Mouse (Mus musculus) liver, embryonic 15.5 days (tissue): ENCODE results near the gene Galntl6. TPM values are rescaled to one million over a fixed set of nuclear protein-coding genes. Genes with fewer than 3 reads are reported as not detected.

Experiments used
- ATAC-seq: fragments of 200-750 bp; cut with Nextera tagmentation; 2 replicates; pipeline ENCODE4 v1.8.0; 2017; ENCODE audit warnings: moderate number of reproducible peaks, mild to moderate bottlenecking, moderate library complexity; ENCODE audit not compliant: insufficient read depth
- H3K27ac ChIP-seq: fragments of 300-500 bp; sonication (generic); replicated peaks from 2 replicates; pipeline ENCODE4 v1.5.1; 2015; ENCODE audit warnings: mild to moderate bottlenecking, inconsistent platforms
- H3K27me3 ChIP-seq: fragments of 300-500 bp; sonication (generic); 2 replicates; pipeline ENCODE4 v1.6.1; 2015; ENCODE audit warnings: mild to moderate bottlenecking, inconsistent platforms
- H3K36me3 ChIP-seq: fragments of 300-500 bp; sonication (generic); replicated peaks from 2 replicates; pipeline ENCODE4 v1.6.1; 2015; ENCODE audit warnings: moderate library complexity, mild to moderate bottlenecking, inconsistent platforms
- H3K4me1 ChIP-seq: fragments of 300-500 bp; sonication (generic); replicated peaks from 2 replicates; pipeline ENCODE4 v1.6.1; 2015; ENCODE audit warnings: inconsistent platforms
- H3K4me2 ChIP-seq: fragments of 300-500 bp; sonication (generic); 2 replicates; pipeline ENCODE4 v1.6.1; 2015; ENCODE audit warnings: moderate library complexity, mild to moderate bottlenecking, inconsistent platforms
- H3K4me3 ChIP-seq: fragments of 300-500 bp; sonication (generic); replicated peaks from 2 replicates; pipeline ENCODE4 v1.5.1; 2015; ENCODE audit warnings: mild to moderate bottlenecking, inconsistent platforms
- H3K9ac ChIP-seq: fragments of 300-500 bp; sonication (generic); 2 replicates; pipeline ENCODE4 v1.6.1; 2015; ENCODE audit warnings: moderate library complexity, mild to moderate bottlenecking, inconsistent platforms
- H3K9me3 ChIP-seq: fragments of 300-500 bp; sonication (generic); replicated peaks from 2 replicates; pipeline ENCODE4 v1.6.1; 2016; ENCODE audit warnings: inconsistent platforms
- WGBS: fragments of 180-500 bp; shearing (Covaris S2); methylation state at CpG from one replicate; pipeline ENCODE4 v1.1.7; 2015; ENCODE audit warnings: mixed read lengths; ENCODE audit not compliant: insufficient replicate concordance; 5-methylcytosine and 5-hydroxymethylcytosine counted together
- polyA plus RNA-seq: library from polyadenylated mRNA; unstranded; fragments of >200 nt; fragmentation: Nextera tagmentation; extraction: Ambion mirVana; gene quantifications from 2 replicates; pipeline ENCODE4 v1.2.1, GENCODE M21; 2015

Gene Galntl6
- polyA plus RNA-seq, 1 experiment from 2014 or later = not detected

DNA sequence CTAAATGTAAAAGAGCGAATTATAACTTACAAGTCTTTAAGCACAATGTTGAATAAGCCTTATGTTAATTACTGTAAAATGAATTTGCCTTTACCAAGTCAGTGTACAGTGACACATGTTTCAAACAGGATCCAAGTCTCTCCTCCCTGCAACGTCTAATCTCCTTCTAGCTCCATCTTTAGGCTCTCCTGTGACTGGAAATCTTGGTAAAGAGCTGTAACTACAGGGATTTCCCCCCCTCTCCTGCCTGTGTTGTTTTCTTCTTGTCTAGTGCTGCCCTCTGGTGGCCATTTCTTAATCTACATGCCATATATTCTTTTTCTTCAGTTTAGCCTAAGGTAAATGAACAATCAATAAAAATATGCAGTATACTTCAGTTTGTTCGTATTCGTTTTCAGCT lies 1112.1 kb downstream of the Galntl6 start:
- H3K9me3 ChIP-seq = no peaks in the 10 kb centered on the region
- H3K27ac ChIP-seq = no peak overlapping the region
- ATAC-seq = no peak
- peak overlapping the region; percentile 34 for H3K4me3 ChIP-seq
- WGBS = 14% methylated on average over 4 of the region's 4 CpGs
- H3K36me3 ChIP-seq = no peaks in the 10 kb centered on the region
- no peak overlapping the region for H3K9ac ChIP-seq
- peak overlapping the region; percentile 58 for H3K4me2 ChIP-seq
- H3K4me1 ChIP-seq = peaks cover 9% of the 10 kb centered on the region
- H3K27me3 ChIP-seq = no peaks in the 10 kb centered on the region

DNA sequence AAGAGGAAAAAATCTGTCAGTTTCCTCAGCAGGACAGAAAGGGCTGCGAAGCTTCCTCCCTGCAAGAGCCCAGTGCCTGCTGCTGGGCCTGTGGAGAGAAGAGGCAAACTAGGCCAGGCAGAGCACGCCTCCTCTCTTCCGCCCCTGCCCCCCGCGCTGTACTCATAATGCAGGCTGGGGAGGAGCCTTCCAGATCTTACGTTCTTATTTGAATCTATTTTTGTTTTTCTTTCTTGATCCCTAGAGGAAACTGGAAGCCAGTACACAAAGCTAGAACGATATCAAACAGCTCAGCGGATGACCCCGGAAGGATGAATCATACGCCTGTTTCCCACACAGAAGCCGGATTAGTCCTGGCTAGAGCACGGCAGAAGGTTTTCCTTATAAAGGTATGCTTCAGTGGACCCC lies 1112.6 kb downstream of the Galntl6 start:
- Histone ChIP-seq H3K9me3 (no peaks in the 10 kb centered on the region), H3K27me3 (no peaks in the 10 kb centered on the region), H3K4me2 (peak overlapping the region; percentile 58), H3K27ac (0 out of 2 replicates have a peak overlapping the region, but pooled peaks have one; percentile 41), H3K9ac (peak overlapping the region; percentile 13; the same call in 1 of the 2 replicates), H3K36me3 (no peaks in the 10 kb centered on the region), H3K4me1 (peaks cover 9% of the 10 kb centered on the region), H3K4me3 (peak overlapping the region; percentile 34)
- WGBS = 5% methylated on average over 12 of the region's 12 CpGs
- peak; percentile 44; the same call in 1 of the 2 replicates for ATAC-seq

DNA sequence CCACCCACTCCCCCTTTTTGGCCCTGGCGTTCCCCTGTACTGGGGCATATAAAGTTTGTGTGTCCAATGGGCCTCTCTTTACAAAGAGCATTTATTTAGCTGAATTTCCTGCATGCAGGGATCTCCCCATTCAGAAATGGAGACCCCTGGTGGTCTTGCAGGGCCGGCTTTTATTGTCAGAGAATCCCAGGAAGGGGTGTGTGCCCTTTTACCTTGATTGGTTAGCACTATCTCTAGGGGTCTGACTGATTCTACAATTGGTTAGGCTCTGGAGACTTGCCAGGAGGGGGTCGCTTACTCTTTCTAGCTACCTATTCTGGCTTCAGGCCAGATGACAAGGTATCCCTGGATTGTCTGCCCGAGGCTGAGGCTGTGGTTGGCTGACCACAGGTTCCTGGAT lies 1119.0 kb downstream of the Galntl6 start:
- WGBS = 37% methylated on average over 4 of the region's 4 CpGs
- H3K9ac ChIP-seq = no peak overlapping the region

DNA sequence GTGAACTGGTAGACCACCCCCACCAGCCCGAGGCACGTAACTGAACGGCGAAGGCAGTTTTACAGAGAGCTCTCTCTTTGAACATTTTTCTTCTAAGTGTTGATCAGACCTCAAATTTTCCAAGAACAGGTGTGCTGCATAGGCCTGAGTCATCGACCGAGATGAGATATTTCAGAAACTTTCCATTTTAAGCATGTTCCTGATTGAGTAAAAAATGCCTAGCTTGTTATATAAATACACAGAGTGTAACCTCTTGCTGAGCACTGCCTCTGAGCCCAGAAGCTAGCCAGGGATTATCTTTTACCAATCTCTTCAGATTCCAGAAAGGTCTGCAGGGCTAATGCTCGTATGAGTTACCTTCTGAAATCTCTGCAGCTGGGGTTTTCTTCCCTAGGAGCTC lies 1120.2 kb downstream of the Galntl6 start:
- Histone ChIP-seq H3K9ac (no peak overlapping the region), H3K27me3 (no peaks in the 10 kb centered on the region), H3K4me1 (no peaks in the 10 kb centered on the region), H3K27ac (no peak overlapping the region), H3K9me3 (no peaks in the 10 kb centered on the region), H3K4me3 (no peak overlapping the region), H3K36me3 (no peaks in the 10 kb centered on the region), H3K4me2 (no peak overlapping the region)
- 65% methylated on average over 7 of the region's 7 CpGs for WGBS
- no peak for ATAC-seq

More for the DNA sequence above, 1119.0 kb downstream of the Galntl6 start:
- Histone ChIP-seq H3K4me2 (no peak overlapping the region), H3K36me3 (no peaks in the 10 kb centered on the region), H3K27me3 (no peaks in the 10 kb centered on the region), H3K9me3 (no peaks in the 10 kb centered on the region), H3K4me1 (no peaks in the 10 kb centered on the region), H3K27ac (no peak overlapping the region), H3K4me3 (no peak overlapping the region)
- no peak for ATAC-seq

DNA sequence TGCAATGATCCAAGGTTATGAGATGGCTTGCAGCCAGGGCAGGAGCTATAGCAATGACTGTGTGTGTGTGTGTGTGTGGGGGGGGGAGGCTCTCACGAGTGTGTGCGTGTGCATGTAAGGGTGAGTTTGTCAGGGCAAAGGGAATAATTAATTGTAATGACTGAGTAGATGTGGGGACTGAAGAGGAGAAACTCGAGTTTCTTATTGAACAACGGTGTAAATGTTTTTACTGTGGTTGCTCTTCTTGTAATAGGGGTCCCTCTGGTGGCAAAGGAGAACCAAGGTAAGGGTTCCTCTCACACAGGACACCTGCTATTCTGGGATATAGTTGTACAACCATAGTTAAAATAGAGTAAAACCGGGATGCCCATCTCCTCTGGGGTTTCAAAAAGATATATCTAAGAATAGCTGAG lies 1121.1 kb downstream of the Galntl6 start:
- Histone ChIP-seq H3K9ac (no peak overlapping the region), H3K4me3 (no peak overlapping the region), H3K4me2 (no peak overlapping the region), H3K4me1 (no peaks in the 10 kb centered on the region), H3K9me3 (no peaks in the 10 kb centered on the region), H3K27me3 (no peaks in the 10 kb centered on the region), H3K36me3 (no peaks in the 10 kb centered on the region), H3K27ac (no peak overlapping the region)
- 17% methylated on average over 5 of the region's 5 CpGs for WGBS
- no peak for ATAC-seq

DNA sequence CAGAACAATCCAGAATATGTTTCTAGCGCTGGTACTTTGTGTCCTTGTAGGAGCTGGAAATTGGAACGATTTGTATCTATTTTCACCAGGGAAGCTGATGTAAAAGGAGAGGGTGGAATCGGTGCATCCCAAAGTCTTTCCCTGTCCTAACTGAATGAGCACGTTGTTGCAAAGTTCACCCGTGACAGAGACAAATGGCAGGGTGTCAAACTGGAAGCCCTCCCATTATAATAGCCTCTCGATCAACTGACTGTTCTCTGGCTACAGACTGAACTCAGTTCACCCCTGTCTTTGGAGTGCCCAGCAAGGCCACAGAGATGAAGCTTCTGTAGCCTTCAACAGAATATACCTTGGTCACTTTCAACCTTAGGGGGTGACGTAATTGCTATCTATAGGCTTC lies 1132.9 kb downstream of the Galntl6 start:
- H3K27ac ChIP-seq = no peak overlapping the region
- H3K4me1 ChIP-seq = no peaks in the 10 kb centered on the region
- H3K9ac ChIP-seq = no peak overlapping the region
- H3K4me2 ChIP-seq = no peak overlapping the region
- no peak overlapping the region for H3K4me3 ChIP-seq
- ATAC-seq = no peak
- no peaks in the 10 kb centered on the region for H3K36me3 ChIP-seq
- 51% methylated on average over 7 of the region's 7 CpGs for WGBS
- H3K9me3 ChIP-seq = no peaks in the 10 kb centered on the region
- no peaks in the 10 kb centered on the region for H3K27me3 ChIP-seq

DNA sequence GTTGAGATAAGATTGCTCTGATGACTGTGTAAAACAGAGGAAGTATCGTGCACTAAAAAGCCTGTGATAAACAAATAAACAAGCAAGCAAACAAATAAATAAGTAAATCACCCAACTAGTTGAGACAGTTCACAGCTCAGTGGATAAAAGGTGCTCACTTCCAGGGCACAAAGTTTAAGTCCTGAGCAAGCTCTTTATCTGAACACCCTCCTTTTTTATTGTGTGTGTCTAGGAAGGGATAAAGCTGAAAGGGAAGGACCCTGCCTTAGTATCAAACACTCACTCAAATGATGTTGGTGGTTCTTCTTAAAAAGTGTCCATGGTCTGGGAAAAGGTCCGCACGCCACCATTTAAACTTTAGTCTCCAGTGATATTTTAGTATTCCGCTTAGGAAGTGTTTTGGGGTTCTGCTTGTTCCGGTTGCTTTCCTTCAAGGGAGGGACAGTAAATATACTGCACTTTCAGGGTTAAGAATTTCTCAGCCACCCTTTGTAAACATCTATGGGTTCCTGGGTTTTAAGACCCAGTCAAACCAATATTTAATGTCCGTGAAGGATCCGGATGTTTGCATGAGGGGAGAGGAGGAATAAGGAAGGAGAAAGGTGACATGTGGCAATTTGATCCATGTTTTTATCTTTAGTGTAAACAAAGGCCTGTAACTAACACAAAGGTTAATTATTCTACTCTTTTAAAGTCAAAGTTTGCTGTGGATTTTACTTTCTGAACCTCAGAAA lies 1134.3 kb downstream of the Galntl6 start:
- H3K27ac ChIP-seq = no peak overlapping the region
- 53% methylated on average over 7 of the region's 7 CpGs for WGBS
- no peak overlapping the region for H3K4me2 ChIP-seq
- no peaks in the 10 kb centered on the region for H3K4me1 ChIP-seq
- no peaks in the 10 kb centered on the region for H3K36me3 ChIP-seq
- H3K9me3 ChIP-seq = no peaks in the 10 kb centered on the region
- no peak overlapping the region for H3K4me3 ChIP-seq
- H3K9ac ChIP-seq = no peak overlapping the region
- ATAC-seq = no peak
- H3K27me3 ChIP-seq = no peaks in the 10 kb centered on the region

DNA sequence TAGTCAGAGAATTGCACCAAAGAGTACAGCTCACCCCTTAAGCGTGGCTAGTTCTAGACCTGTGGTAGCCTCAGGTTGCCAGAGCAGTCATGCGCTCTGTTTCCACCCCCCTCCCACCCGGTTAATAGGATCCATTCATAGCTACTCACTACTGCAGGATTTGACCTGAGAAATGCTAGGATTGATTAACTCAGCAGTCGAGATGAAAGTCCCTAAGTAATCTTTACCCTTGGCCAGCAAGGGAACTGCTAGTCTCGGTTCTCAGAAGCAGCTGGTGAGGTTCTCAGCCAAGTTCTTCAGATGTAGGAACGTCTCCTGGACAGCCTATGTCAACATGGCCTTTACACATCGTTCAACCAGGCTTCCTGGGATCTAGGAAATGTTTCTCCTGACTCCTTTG lies 1135.7 kb downstream of the Galntl6 start:
- H3K9me3 ChIP-seq = no peaks in the 10 kb centered on the region
- 47% methylated on average over 7 of the region's 7 CpGs for WGBS
- H3K4me3 ChIP-seq = no peak overlapping the region
- no peak overlapping the region for H3K9ac ChIP-seq
- no peaks in the 10 kb centered on the region for H3K4me1 ChIP-seq
- H3K27ac ChIP-seq = no peak overlapping the region
- no peak for ATAC-seq
- H3K4me2 ChIP-seq = no peak overlapping the region
- no peaks in the 10 kb centered on the region for H3K36me3 ChIP-seq
- H3K27me3 ChIP-seq = no peaks in the 10 kb centered on the region

DNA sequence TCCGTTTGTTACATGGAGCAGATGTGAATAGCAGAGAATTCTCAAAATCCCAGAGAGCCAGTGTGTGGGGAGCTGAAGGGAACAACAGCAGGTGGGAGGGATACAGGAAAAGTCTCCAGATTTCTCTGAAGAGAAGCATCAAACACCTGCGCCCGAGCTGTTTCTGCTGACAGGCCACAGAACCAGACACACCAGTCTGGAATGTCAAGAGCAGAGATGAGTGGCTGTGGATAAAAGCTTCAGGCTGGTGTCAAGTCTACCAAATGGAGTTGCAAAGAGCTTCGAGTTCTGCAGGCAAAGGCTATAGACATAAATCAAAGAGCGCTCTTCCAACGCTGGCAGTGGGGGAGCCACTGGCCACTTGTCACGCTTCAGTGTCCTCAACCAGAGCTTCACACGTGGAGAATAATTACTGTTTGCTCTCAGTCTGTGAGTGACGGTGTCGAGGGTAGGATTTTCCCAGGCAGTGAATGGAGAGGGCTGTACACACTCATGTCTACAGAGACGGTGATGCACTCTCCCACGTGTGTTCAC lies 1139.6 kb downstream of the Galntl6 start:
- Histone ChIP-seq H3K4me3 (no peak overlapping the region), H3K9ac (no peak overlapping the region), H3K4me2 (no peak overlapping the region), H3K9me3 (no peaks in the 10 kb centered on the region), H3K36me3 (no peaks in the 10 kb centered on the region), H3K27ac (no peak overlapping the region), H3K27me3 (no peaks in the 10 kb centered on the region), H3K4me1 (no peaks in the 10 kb centered on the region)
- WGBS = 45% methylated on average over 12 of the region's 12 CpGs
- ATAC-seq = no peak

DNA sequence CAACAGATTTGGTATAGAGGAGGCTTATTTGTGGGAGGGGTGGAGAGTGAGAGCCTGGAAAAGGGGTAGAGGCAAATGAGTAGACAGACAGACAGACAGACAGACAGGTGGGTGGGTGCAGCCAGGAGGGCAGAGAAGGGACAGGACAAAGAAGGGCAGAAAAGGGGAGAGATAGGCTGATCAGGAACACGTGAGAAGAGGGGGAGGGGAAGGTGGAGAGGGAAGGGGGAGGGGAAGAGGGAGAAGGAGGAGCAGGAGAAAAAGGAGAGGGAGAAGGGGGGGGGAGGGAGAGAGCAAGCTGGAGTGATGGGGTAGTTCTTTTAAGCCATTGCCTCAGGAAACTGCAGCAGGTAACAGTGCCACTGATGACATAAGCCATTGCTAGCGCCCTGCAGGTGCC lies 1144.9 kb downstream of the Galntl6 start:
- Histone ChIP-seq H3K4me2 (no peak overlapping the region), H3K27me3 (no peaks in the 10 kb centered on the region), H3K9me3 (no peaks in the 10 kb centered on the region), H3K27ac (no peak overlapping the region), H3K4me1 (no peaks in the 10 kb centered on the region), H3K36me3 (no peaks in the 10 kb centered on the region), H3K4me3 (no peak overlapping the region), H3K9ac (no peak overlapping the region)
- WGBS = 29% methylated on average over 2 of the region's 2 CpGs
- ATAC-seq = no peak

DNA sequence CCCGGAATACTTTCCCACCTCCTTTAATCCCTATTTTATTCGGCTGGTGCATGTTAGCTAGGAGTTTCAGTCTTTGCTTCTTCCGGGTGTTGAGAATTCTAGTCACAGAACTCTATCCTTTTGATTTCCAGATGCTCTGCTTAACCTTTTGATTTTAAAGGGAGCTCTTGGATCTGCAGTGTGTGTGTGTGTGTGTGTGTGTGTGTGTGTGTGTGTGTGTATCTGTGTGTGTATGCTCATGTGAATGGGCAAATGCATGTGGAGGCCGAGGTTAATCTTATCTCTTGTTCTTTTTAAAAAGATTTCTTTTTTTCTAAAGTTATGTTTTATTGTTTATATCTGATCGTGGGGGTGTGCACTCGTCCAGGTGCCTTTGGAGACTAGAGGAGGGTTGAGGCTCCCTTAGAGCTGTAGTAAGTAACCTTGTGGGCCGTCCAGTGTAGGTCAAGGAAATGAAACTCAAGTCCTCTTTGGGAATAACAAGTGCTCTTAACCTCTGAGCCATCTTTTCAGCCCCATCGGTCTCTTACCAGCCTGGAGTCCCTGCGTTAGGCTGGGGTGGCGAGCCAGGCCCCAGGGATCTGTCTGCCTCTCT lies 1145.9 kb downstream of the Galntl6 start:
- no peak overlapping the region for H3K27ac ChIP-seq
- ATAC-seq = no peak

More for the DNA sequence above, 1145.9 kb downstream of the Galntl6 start:
- WGBS = 49% methylated on average over 10 of the region's 10 CpGs
- Histone ChIP-seq H3K9me3 (no peaks in the 10 kb centered on the region), H3K4me3 (no peak overlapping the region), H3K9ac (no peak overlapping the region), H3K4me2 (no peak overlapping the region), H3K27me3 (no peaks in the 10 kb centered on the region), H3K36me3 (no peaks in the 10 kb centered on the region), H3K4me1 (no peaks in the 10 kb centered on the region)
